Mouse (Mus musculus) heart, postnatal 25 days (tissue): ENCODE results near the gene Gm9999. TPM values are rescaled to one million over a fixed set of nuclear protein-coding genes. Genes with fewer than 3 reads are reported as not detected.

Experiments used
- DNase-seq: peaks from one replicate; pipeline ENCODE4 v3.0.0; 2022; ENCODE audit warnings: low spot score
- intact Hi-C: fragments of 180-260 bp; cut with DNase I; formaldehyde crosslinking; loops from one replicate; pipeline ENCODE4 v1.15.1; 2025
- total RNA-seq, 2 experiments: library from RNA; stranded (reverse); gene quantifications; 2 replicates each; pipeline ENCODE4 v1.2.3; 2021

The Gm9999 gene
- total RNA-seq, 2 experiments from 2014 or later = not detected

GRCm38 (mm10) chr7:46997644-46998395, 14.4 kb downstream of the Gm9999 start:
- no peak for DNase-seq
- intact Hi-C loops = no loop called here

GRCm38 (mm10) chr7:46998942-46999341, 15.6 kb downstream of the Gm9999 start:
- DNase-seq = no peak
- intact Hi-C loops = no loop called here

- intact Hi-C loops = no loop called here
- no peak for DNase-seq
Measured at GRCm38 (mm10) chr7:46999983-47000643, 16.7 kb downstream of the Gm9999 start.

- DNase-seq = no peak
- intact Hi-C loops = no loop called here
Measured at GRCm38 (mm10) chr7:47000644-47000983, 17.2 kb downstream of the Gm9999 start.

DNA sequence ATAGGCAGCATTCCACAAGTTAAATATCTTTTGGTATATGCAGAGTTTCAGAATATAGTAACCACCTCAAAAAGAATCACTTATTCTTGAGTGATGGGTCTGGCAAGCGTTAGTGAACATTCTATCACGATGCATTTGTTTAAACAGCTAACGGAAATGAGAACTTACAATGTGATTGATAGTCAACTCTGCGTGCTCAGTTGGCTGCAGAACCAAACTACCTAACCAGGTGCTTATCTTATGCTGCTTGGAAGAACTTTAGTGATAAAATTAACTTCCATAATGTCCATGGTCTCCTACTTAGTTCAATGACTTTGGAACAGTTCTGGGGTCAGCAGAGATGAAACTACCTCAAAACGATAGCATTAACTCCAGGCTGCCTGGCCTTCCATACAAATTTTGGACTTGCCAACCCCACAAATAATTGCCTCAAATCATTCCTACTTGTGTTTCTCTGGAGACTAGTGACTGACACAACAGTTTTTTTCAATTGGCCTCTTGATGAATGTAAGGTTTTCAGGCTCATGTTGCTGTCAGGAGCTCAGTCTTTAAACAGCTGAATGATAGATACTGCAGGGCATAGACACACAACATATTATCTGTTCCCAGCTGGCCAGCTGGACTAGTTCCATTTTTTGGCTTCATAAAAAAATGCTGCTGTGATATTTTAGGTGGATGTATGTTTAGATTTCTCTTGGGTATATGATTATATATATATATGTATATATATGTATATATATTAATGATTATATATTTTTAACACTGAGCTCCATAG, 17.9 kb downstream of the Gm9999 start:
- no peak for DNase-seq
- intact Hi-C loops = no loop called here

DNA sequence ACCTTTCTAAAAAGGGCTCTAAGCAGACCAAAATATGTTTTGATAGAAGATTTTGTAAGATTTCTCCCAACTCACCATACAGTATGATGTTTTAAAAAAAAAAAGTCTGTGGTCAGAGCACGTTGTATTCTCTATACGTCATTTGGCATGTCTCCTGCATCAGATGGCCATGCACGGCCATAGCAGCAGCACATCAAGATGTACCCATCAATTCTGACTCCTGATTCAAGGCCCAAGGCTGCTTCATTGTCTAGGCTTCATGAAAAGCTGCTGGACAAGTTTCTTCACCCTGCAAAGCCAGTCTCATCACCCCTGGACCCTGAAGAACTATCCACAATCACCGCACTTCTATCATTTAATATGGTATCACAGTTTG, 18.5 kb downstream of the Gm9999 start:
- intact Hi-C loops = no loop called here
- DNase-seq = no peak

- no peak for DNase-seq
- intact Hi-C loops = no loop called here
Measured at GRCm38 (mm10) chr7:47003411-47004115, 20.2 kb downstream of the Gm9999 start.

GRCm38 (mm10) chr7:47007109-47007780, 23.9 kb downstream of the Gm9999 start:
- intact Hi-C loops = loop anchor here (5.0 kb wide), 1 partner anchor 210 kb away; the partner anchor contains the start of genes Gtf2h1 and Hps5
- no peak for DNase-seq

- intact Hi-C loops = loop anchor here (5.0 kb wide), 1 partner anchor 210 kb away; the partner anchor contains the start of genes Gtf2h1 and Hps5
- no peak for DNase-seq
Measured at GRCm38 (mm10) chr7:47007818-47008167, 24.4 kb downstream of the Gm9999 start.

DNA sequence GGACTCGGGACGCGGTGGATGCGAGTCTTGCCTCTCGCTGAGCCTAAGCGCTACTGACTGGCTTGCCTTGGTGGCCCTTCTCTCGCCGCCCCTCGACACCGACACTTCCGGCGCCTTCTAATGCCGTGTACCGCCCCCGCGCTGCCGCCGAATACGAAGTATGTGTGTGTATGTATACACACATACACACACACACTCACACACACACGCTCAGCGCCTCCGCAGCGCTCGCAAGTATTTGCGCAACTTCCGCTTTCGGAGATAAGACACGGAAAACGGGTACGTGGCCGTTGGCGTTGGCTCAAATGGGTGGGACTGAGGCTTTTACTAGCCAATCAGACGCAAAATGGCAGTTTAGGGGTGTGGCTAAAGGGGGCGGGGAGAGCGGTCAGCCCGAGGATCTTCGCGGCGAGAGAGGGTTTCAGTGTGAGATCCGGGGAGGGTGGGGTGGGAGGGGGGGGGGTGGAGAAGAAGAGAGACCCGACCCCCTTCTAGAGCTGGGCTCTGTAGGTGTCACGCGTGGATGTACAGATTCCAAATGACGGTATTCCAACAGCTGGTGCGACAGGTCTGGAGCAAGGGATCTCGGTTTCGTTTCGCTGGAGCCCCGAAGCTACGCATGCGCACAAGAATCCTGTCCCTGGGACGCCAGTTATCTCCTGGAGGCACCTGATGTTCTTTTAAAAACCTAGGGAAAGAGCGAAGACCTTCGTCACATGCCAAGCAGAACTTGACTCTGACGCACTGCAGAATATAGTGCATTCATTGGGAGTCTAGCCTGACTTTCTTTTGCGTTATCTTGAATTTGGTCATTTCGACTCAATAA, 25.0 kb downstream of the Gm9999 start, which contains the start of gene Spty2d1:
TSS of gene Spty2d1 (minus strand) at position 244 of the 826 bp plus-strand sequence.
- intact Hi-C loops = loop anchor here (5.0 kb wide), 1 partner anchor 211 kb away; the partner anchor contains the start of genes Gtf2h1 and Hps5
- peak; percentile 96 for DNase-seq

- no peak for DNase-seq
- intact Hi-C loops = no loop called here
Measured at GRCm38 (mm10) chr7:47013131-47013767, 29.9 kb downstream of the Gm9999 start.

- intact Hi-C loops = no loop called here
Measured at GRCm38 (mm10) chr7:47014564-47015389, 31.4 kb downstream of the Gm9999 start.

GRCm38 (mm10) chr7:47015390-47016065, 32.1 kb downstream of the Gm9999 start:
- intact Hi-C loops = loop anchor here (1.0 kb wide), 1 partner anchor 52 kb away; no protein-coding TSS in a partner anchor
- DNase-seq = peak; percentile 84

More at GRCm38 (mm10) chr7:47014564-47015389, 31.4 kb downstream of the Gm9999 start:
- DNase-seq = peak; percentile 57

DNA sequence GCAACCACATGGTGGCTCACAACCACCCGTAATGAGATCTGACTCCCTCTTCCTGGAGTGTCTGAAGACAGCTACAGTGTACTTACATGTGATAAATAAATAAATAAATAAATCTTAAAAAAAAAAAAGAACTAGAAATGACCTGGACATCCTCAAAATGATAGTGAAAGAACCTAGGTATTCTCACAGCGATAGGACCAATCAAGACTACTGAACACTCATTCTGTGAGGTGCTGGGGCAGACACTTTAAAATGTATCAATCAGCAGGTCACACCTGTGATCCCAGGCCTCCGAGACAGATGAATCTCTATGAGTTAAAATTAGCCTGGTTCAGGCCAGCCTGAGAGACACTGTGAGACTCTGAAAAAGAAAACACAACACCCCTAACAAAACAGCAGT, 33.2 kb downstream of the Gm9999 start:
- DNase-seq = no peak
- intact Hi-C loops = loop anchor here (1.0 kb wide), 1 partner anchor 53 kb away; no protein-coding TSS in a partner anchor

GRCm38 (mm10) chr7:47017146-47017545, 33.8 kb downstream of the Gm9999 start:
- intact Hi-C loops = no loop called here
- DNase-seq = no peak

GRCm38 (mm10) chr7:47019641-47020040, 36.3 kb downstream of the Gm9999 start:
- no peak for DNase-seq
- intact Hi-C loops = no loop called here

GRCm38 (mm10) chr7:47020956-47021355, 37.6 kb downstream of the Gm9999 start:
- DNase-seq = no peak
- intact Hi-C loops = no loop called here
